Mouse (Mus musculus): ENCODE results near the gene Adssl1. TPM values are rescaled to one million over a fixed set of nuclear protein-coding genes. Genes with fewer than 3 reads are reported as not detected.
A peak's percentile ranks its signal among the peaks of the same experiment; 100 is the strongest.

Adssl1 gene
- total RNA-seq, 2 experiments from 2014 or later, result 11.9 to 12.6 TPM

- peak in 1 of 2 experiments; percentile 50 for DNase-seq
These were observed 26.7 kb upstream of the Adssl1 start for GRCm38 (mm10) chr12:112592985-112593734.

- no peak for DNase-seq
These were observed 25.6 kb upstream of the Adssl1 start for GRCm38 (mm10) chr12:112593951-112594915.

GRCm38 (mm10) chr12:112594989-112595388 is 24.9 kb upstream of the Adssl1 start:
- no peak for DNase-seq

GRCm38 (mm10) chr12:112595626-112596025 is 24.2 kb upstream of the Adssl1 start:
- no peak for DNase-seq

GRCm38 (mm10) chr12:112596454-112596853 is 23.4 kb upstream of the Adssl1 start:
- no peak for DNase-seq

- DNase-seq, result no peak
These were observed 22.8 kb upstream of the Adssl1 start for GRCm38 (mm10) chr12:112596891-112597500.

- peak; percentile 66 to 67 for DNase-seq
These were observed 22.2 kb upstream of the Adssl1 start for GRCm38 (mm10) chr12:112597618-112598017.

GRCm38 (mm10) chr12:112599198-112599597 is 20.6 kb upstream of the Adssl1 start:
- no peak for DNase-seq

GRCm38 (mm10) chr12:112599942-112600611 is 19.8 kb upstream of the Adssl1 start:
- DNase-seq, result no peak

GRCm38 (mm10) chr12:112604022-112604421 is 15.8 kb upstream of the Adssl1 start:
- DNase-seq, result no peak

GRCm38 (mm10) chr12:112604709-112605649 is 14.9 kb upstream of the Adssl1 start:
- no peak for DNase-seq

GRCm38 (mm10) chr12:112605766-112606165 is 14.1 kb upstream of the Adssl1 start:
- DNase-seq, result peak; percentile 79 to 81

GRCm38 (mm10) chr12:112606998-112607397 is 12.8 kb upstream of the Adssl1 start:
- no peak for DNase-seq

- DNase-seq, result no peak
These were observed 10.8 kb upstream of the Adssl1 start for GRCm38 (mm10) chr12:112609031-112609430.

- no peak for DNase-seq
These were observed 3.2 kb upstream of the Adssl1 start for GRCm38 (mm10) chr12:112616668-112617067.

- peak; percentile 61 to 63 for DNase-seq
These were observed 2.7 kb upstream of the Adssl1 start for GRCm38 (mm10) chr12:112617184-112617583.

GRCm38 (mm10) chr12:112617898-112618380 is 1.9 kb upstream of the Adssl1 start:
- DNase-seq, result peak; percentile 48 to 52

- DNase-seq, result no peak
These were observed 712 bp upstream of the Adssl1 start for GRCm38 (mm10) chr12:112618981-112619685.

GRCm38 (mm10) chr12:112620354-112621061 is 663 bp downstream of the Adssl1 start:
- DNase-seq, result no peak

GRCm38 (mm10) chr12:112621900-112622299 is 2.1 kb downstream of the Adssl1 start:
- no peak for DNase-seq

All from layer of hippocampus, postnatal 36 days (tissue).